Mouse (Mus musculus) brown adipose tissue, adult 24 weeks (tissue): ENCODE results near the gene Gjb2. TPM values are rescaled to one million over a fixed set of nuclear protein-coding genes. Genes with fewer than 3 reads are reported as not detected.

ENCODE experiments used
- polyA plus RNA-seq: library from polyadenylated mRNA; stranded (reverse); fragments of >200 nt; gene quantifications from 2 replicates; pipeline ENCODE4 v1.2.4, GENCODE M21; 2012; ENCODE audit not compliant: missing spikeins, insufficient read depth, insufficient read length

Gene Gjb2
- polyA plus RNA-seq, 1 experiment: 0.55 TPM

Other genes starting within 250 kb of the Gjb2 start
- 19.9 and 27.3 TPM in 2 replicates for gene Zmym2, start 218.0 kb downstream of the Gjb2 start, polyA plus RNA-seq
- gene Gja3, start 46.6 kb downstream of the Gjb2 start, polyA plus RNA-seq: not detected in 2 replicates
- not detected in 2 replicates for gene Gm4491, start 11.2 kb upstream of the Gjb2 start, polyA plus RNA-seq
- gene Gjb6, start 28.9 kb upstream of the Gjb2 start, polyA plus RNA-seq: not detected in 2 replicates